Comparison of ENCODE assay signal across 8 mouse cellular contexts in genomic region chr17:49150971-49151422, GRCm38 (mm10).
DNase-seq lines count a peak whose midpoint lies in the region; ATAC-seq and TF ChIP-seq lines count a peak whose summit lies in the region.
"Had no signal": no experiment of that assay in that cellular context is flagged by ENCODE, and none has a peak within 500 bp of the region (broad histone marks: within the 10 kb centered on the region; RNA-seq: fewer than 3 reads in every experiment).

No protein-coding gene starts in this region.

- TF ChIP-seq CTCF in midbrain, postnatal 0 days (IDR thresholded peaks at IDR 0.05), result no peak
- no peak for TF ChIP-seq CTCF in gastrocnemius, adult 2 months (IDR thresholded peaks at IDR 0.05)
- TF ChIP-seq CTCF in stomach, postnatal 0 days (IDR thresholded peaks at IDR 0.05; ENCODE audit: low read depth), result no peak

- no peaks in the 10 kb centered on the region for H3K9me3 ChIP-seq in midbrain, postnatal 0 days (ENCODE audit: low read length)
- no peaks in the 10 kb centered on the region for H3K9me3 ChIP-seq in midbrain, embryonic 13.5 days
- H3K9me3 ChIP-seq in stomach, postnatal 0 days (ENCODE audit: control insufficient read depth, low read length), result no peaks in the 10 kb centered on the region
- H3K9me3 ChIP-seq: lung, embryonic 15.5 days had no signal

- H3K4me2 ChIP-seq in midbrain, postnatal 0 days (ENCODE audit: low read depth, low read length, poor library complexity, severe bottlenecking), result no peak overlapping the region
- no peak overlapping the region for H3K4me2 ChIP-seq in midbrain, embryonic 13.5 days (replicated peaks)
- H3K4me2 ChIP-seq in stomach, postnatal 0 days (replicated peaks; ENCODE audit: low read depth), result no peak overlapping the region
- H3K4me2 ChIP-seq: lung, embryonic 15.5 days had no signal

- intact Hi-C loops in gastrocnemius, adult 2 months (cut with DNase I), result no loop called here

- H3K27ac ChIP-seq in midbrain, postnatal 0 days (ENCODE audit: low read depth, low read length), result no peak overlapping the region
- no peak overlapping the region for H3K27ac ChIP-seq in midbrain, embryonic 13.5 days
- no peak overlapping the region for H3K27ac ChIP-seq in gastrocnemius, adult 2 months
- no peak overlapping the region for H3K27ac ChIP-seq in stomach, postnatal 0 days (replicated peaks)
- H3K27ac ChIP-seq: lung, embryonic 15.5 days had no signal

- 75% methylated on average over 3 of the region's 3 CpGs for WGBS in midbrain, postnatal 0 days
- WGBS in midbrain, embryonic 13.5 days, result 75% methylated on average over 3 of the region's 3 CpGs
- whole genome bisulfite sequencing in stomach, postnatal 0 days, result 27% methylated on average over 3 of the region's 3 CpGs

- TF ChIP-seq EP300 in stomach, postnatal 0 days (optimal IDR thresholded peaks at IDR 0.05), result no peak

- no peaks in the 10 kb centered on the region for H3K4me1 ChIP-seq in midbrain, postnatal 0 days (ENCODE audit: insufficient read depth, low read length)
- H3K4me1 ChIP-seq in midbrain, embryonic 13.5 days (replicated peaks), result no peaks in the 10 kb centered on the region
- 0 out of 2 replicates have a peak, but pooled peaks cover 2% of the 10 kb centered on the region for H3K4me1 ChIP-seq in stomach, postnatal 0 days (replicated peaks; ENCODE audit: control insufficient read depth, insufficient read depth)
- H3K4me1 ChIP-seq: lung, embryonic 15.5 days had no signal

- no peaks in the 10 kb centered on the region for H3K27me3 ChIP-seq in midbrain, postnatal 0 days (ENCODE audit: insufficient read depth, low read length)
- no peaks in the 10 kb centered on the region for H3K27me3 ChIP-seq in midbrain, embryonic 13.5 days
- H3K27me3 ChIP-seq in stomach, postnatal 0 days (ENCODE audit: control insufficient read depth, insufficient read depth, low read length), result no peaks in the 10 kb centered on the region
- H3K27me3 ChIP-seq: lung, embryonic 15.5 days had no signal

- no peak overlapping the region for H3K4me3 ChIP-seq in midbrain, postnatal 0 days (ENCODE audit: low read depth, low read length)
- H3K4me3 ChIP-seq in midbrain, embryonic 13.5 days (replicated peaks), result no peak overlapping the region
- H3K4me3 ChIP-seq in gastrocnemius, adult 2 months, result no peak overlapping the region
- H3K4me3 ChIP-seq in stomach, postnatal 0 days (ENCODE audit: low read depth, low read length), result no peak overlapping the region
- H3K4me3 ChIP-seq: lung, embryonic 15.5 days had no signal

- H3K36me3 ChIP-seq in midbrain, postnatal 0 days (ENCODE audit: insufficient read depth, low read length), result no peaks in the 10 kb centered on the region
- no peaks in the 10 kb centered on the region for H3K36me3 ChIP-seq in midbrain, embryonic 13.5 days
- H3K36me3 ChIP-seq in stomach, postnatal 0 days (ENCODE audit: control insufficient read depth, insufficient read depth, low read length), result no peaks in the 10 kb centered on the region
- H3K36me3 ChIP-seq: lung, embryonic 15.5 days had no signal

- no peak overlapping the region for H3K9ac ChIP-seq in midbrain, postnatal 0 days (replicated peaks; ENCODE audit: low read length, poor library complexity, severe bottlenecking)
- H3K9ac ChIP-seq in midbrain, embryonic 13.5 days (replicated peaks), result no peak overlapping the region
- no peak overlapping the region for H3K9ac ChIP-seq in stomach, postnatal 0 days (ENCODE audit: low read length)
- H3K9ac ChIP-seq: lung, embryonic 15.5 days had no signal

- peak; percentile 35 for DNase-seq in midbrain, postnatal 0 days (ENCODE audit: low spot score)
- peak; percentile 32 for DNase-seq in gastrocnemius, adult 2 months
- DNase-seq in kidney, postnatal 10 days, result peak; percentile 46
- DNase-seq in stomach, postnatal 0 days (ENCODE audit: low spot score), result no peak
- DNase-seq in lung, postnatal 25 days (ENCODE audit: low spot score), result no peak
- DNase-seq in adrenal gland, adult 18-20 months (ENCODE audit: low spot score in 2 of 2), result no peak

- ATAC-seq in midbrain, postnatal 0 days (ENCODE audit: low FRiP score), result no peak
- ATAC-seq in midbrain, embryonic 13.5 days, result no peak
- ATAC-seq in stomach, postnatal 0 days (ENCODE audit: low FRiP score, low TSS enrichment), result peak; percentile 35; the same call in 1 of the 2 replicates

Comparison
In these comparisons a context has a peak if more than half of its experiments do, and no peak if none do; other contexts are left out.
1. DNase-seq: peak in midbrain, postnatal 0 days (single experiment), gastrocnemius, adult 2 months (single experiment) and kidney, postnatal 10 days (single experiment); none in stomach, postnatal 0 days (single experiment), lung, postnatal 25 days (single experiment) and adrenal gland, adult 18-20 months (0 of 2).